Mouse (Mus musculus) MEL (cell line): ENCODE results near the gene Cobl. TPM values are rescaled to one million over a fixed set of nuclear protein-coding genes. Genes with fewer than 3 reads are reported as not detected.
A peak's percentile ranks its signal among the peaks of the same experiment; 100 is the strongest.

Experiments used
- DNase-seq: peaks from one replicate; pipeline ENCODE4 v3.0.0; 2011; ENCODE audit warnings: low read depth, low spot score
- H3K27ac ChIP-seq: 2 replicates; pipeline ENCODE4 v1.5.1; 2012; ENCODE audit warnings: low read depth, mild to moderate bottlenecking, control low read depth, low read length, moderate library complexity; ENCODE audit not compliant: control insufficient read depth
- H3K27me3 ChIP-seq, 2 experiments: fragments of 150-350 bp in 1 of 2; sonication (generic) in 1 of 2; 2 replicates each; pipeline ENCODE4 v1.6.1; 2012; ENCODE audit warnings: low read length in 2 of 2, mild to moderate bottlenecking in 2 of 2, improper control_type of control experiment in 1 of 2, moderate library complexity in 1 of 2; ENCODE audit not compliant: insufficient read depth in 2 of 2, control insufficient read depth in 1 of 2
- H3K36me3 ChIP-seq, 2 experiments: 2 replicates each; pipeline ENCODE4 v1.6.1; 2012 to 2014; ENCODE audit warnings: low read length in 2 of 2, improper control_type of control experiment in 1 of 2, inconsistent platforms in 1 of 2, mild to moderate bottlenecking in 1 of 2; ENCODE audit not compliant: insufficient read depth in 2 of 2, control insufficient read depth in 1 of 2
- H3K4me1 ChIP-seq, 2 experiments: fragments of 150-350 bp in 1 of 2; sonication (generic) in 1 of 2; 2 replicates each; pipeline ENCODE4 v1.6.1; 2012; ENCODE audit warnings: low read length in 2 of 2, improper control_type of control experiment in 1 of 2, mild to moderate bottlenecking in 1 of 2; ENCODE audit not compliant: insufficient read depth in 2 of 2, control insufficient read depth in 1 of 2
- H3K4me3 ChIP-seq, 2 experiments: fragments of 150-350 bp in 1 of 2; sonication (generic) in 1 of 2; 2 replicates each; pipeline ENCODE4 v1.5.1; 2012; ENCODE audit warnings: low read depth in 2 of 2, low read length in 2 of 2, mild to moderate bottlenecking in 2 of 2, moderate library complexity in 2 of 2, control low read depth in 1 of 2, improper control_type of control experiment in 1 of 2; ENCODE audit not compliant: control insufficient read depth in 1 of 2, insufficient read depth in 1 of 2
- H3K79me2 ChIP-seq: 2 replicates; pipeline ENCODE4 v1.6.1; 2012; ENCODE audit warnings: mild to moderate bottlenecking, low read length, moderate library complexity; ENCODE audit not compliant: control insufficient read depth, poor library complexity, insufficient read depth
- H3K9ac ChIP-seq: 2 replicates; pipeline ENCODE4 v1.6.1; 2012; ENCODE audit warnings: low read depth, mild to moderate bottlenecking, control low read depth, low read length, moderate library complexity; ENCODE audit not compliant: control insufficient read depth, poor library complexity, severe bottlenecking
- H3K9me3 ChIP-seq: fragments of 150-350 bp; sonication (generic); replicated peaks from 2 replicates; pipeline ENCODE4 v1.6.1; 2012; ENCODE audit warnings: mild to moderate bottlenecking, low read length, improper control_type of control experiment, moderate library complexity; ENCODE audit not compliant: insufficient read depth
- CTCF ChIP-seq, 3 experiments: IDR thresholded peaks in 2 of 3; conservative IDR thresholded peaks in 1 of 3; 2 replicates each; pipeline ENCODE4 v1.5.1; 2011 to 2012; ENCODE audit warnings: low read length in 3 of 3, low read depth in 2 of 3, mild to moderate bottlenecking in 2 of 3, improper control_type of control experiment in 1 of 3, inconsistent platforms in 1 of 3, mixed read lengths in 1 of 3, moderate library complexity in 1 of 3; ENCODE audit not compliant: control insufficient read depth in 1 of 3, insufficient read depth in 1 of 3, poor library complexity in 1 of 3, severe bottlenecking in 1 of 3
- E2F4 ChIP-seq: IDR thresholded peaks from 2 replicates; pipeline ENCODE4 v1.6.1; 2011; ENCODE audit warnings: low read depth, low read length, improper control_type of control experiment, borderline replicate concordance
- EP300 ChIP-seq, 2 experiments: IDR thresholded peaks; 2 replicates each; pipeline ENCODE4 v1.6.1; 2011; ENCODE audit warnings: improper control_type of control experiment in 2 of 2, low read length in 2 of 2, low read depth in 1 of 2, mild to moderate bottlenecking in 1 of 2
- ETS1 ChIP-seq: IDR thresholded peaks from 2 replicates; pipeline ENCODE4 v1.6.1; 2012; ENCODE audit warnings: low read depth, mild to moderate bottlenecking, inconsistent platforms, low read length, improper control_type of control experiment, moderate library complexity
- GATA1 ChIP-seq: IDR thresholded peaks from 2 replicates; pipeline ENCODE4 v1.6.1; 2011; ENCODE audit warnings: low read depth, low read length, improper control_type of control experiment
- JUND ChIP-seq: IDR thresholded peaks from 2 replicates; pipeline ENCODE4 v1.6.1; 2011; ENCODE audit warnings: low read depth, mild to moderate bottlenecking, improper control_type of control experiment, low read length
- KAT2A ChIP-seq: conservative IDR thresholded peaks from 2 replicates; pipeline ENCODE4 v1.6.1; 2012; ENCODE audit warnings: low read depth, low read length, improper control_type of control experiment, inconsistent platforms
- MAFK ChIP-seq: IDR thresholded peaks from 2 replicates; pipeline ENCODE4 v1.6.1; 2011; ENCODE audit warnings: low read depth, mild to moderate bottlenecking, low read length, improper control_type of control experiment, borderline replicate concordance
- MAX ChIP-seq: IDR thresholded peaks from 2 replicates; pipeline ENCODE4 v1.6.1; 2011; ENCODE audit warnings: low read length, improper control_type of control experiment
- MYB ChIP-seq: IDR thresholded peaks from 2 replicates; pipeline ENCODE4 v1.6.1; 2011; ENCODE audit warnings: mild to moderate bottlenecking, low read depth, low read length, improper control_type of control experiment
- POLR2A ChIP-seq, 2 experiments: IDR thresholded peaks; 2 replicates each; pipeline ENCODE4 v1.6.1; 2011 to 2012; ENCODE audit warnings: low read length in 2 of 2, mild to moderate bottlenecking in 2 of 2, control low read depth in 1 of 2, improper control_type of control experiment in 1 of 2, low read depth in 1 of 2, moderate library complexity in 1 of 2; ENCODE audit not compliant: control insufficient read depth in 1 of 2, insufficient read depth in 1 of 2, poor library complexity in 1 of 2
- SMC3 ChIP-seq: IDR thresholded peaks from 2 replicates; pipeline ENCODE4 v1.6.1; 2011; ENCODE audit warnings: low read depth, low read length, improper control_type of control experiment
- TAL1 ChIP-seq: IDR thresholded peaks from 2 replicates; pipeline ENCODE4 v1.6.1; 2012; ENCODE audit warnings: mild to moderate bottlenecking, inconsistent platforms, low read length, moderate library complexity, mixed read lengths
- TCF12 ChIP-seq: IDR thresholded peaks from 2 replicates; pipeline ENCODE4 v1.6.1; 2014; ENCODE audit warnings: low read depth, mild to moderate bottlenecking, inconsistent platforms, low read length, improper control_type of control experiment, moderate library complexity
- USF1 ChIP-seq: IDR thresholded peaks from 2 replicates; pipeline ENCODE4 v1.6.1; 2014; ENCODE audit warnings: low read depth, mild to moderate bottlenecking, inconsistent platforms, low read length, improper control_type of control experiment, moderate library complexity
- USF2 ChIP-seq, 2 experiments: IDR thresholded peaks; 2 replicates each; pipeline ENCODE4 v1.6.1; 2011 to 2012; ENCODE audit warnings: improper control_type of control experiment in 2 of 2, low read length in 2 of 2, borderline replicate concordance in 1 of 2, inconsistent platforms in 1 of 2, low read depth in 1 of 2, mild to moderate bottlenecking in 1 of 2; ENCODE audit not compliant: insufficient read depth in 1 of 2
- ZC3H11A ChIP-seq: IDR thresholded peaks from 2 replicates; pipeline ENCODE4 v1.6.1; 2012; ENCODE audit warnings: low read depth, mild to moderate bottlenecking, inconsistent platforms, low read length, improper control_type of control experiment
- polyA plus RNA-seq, 2 experiments: library from polyadenylated mRNA; stranded (reverse) in 1 of 2; unstranded in 1 of 2; fragments of >175 nt in 1 of 2; fragments of >200 nt in 1 of 2; gene quantifications; 2 replicates each; pipeline versions ENCODE4 v1.2.1 to v1.2.4; 2012; ENCODE audit warnings: low replicate concordance in 2 of 2, low read depth in 1 of 2; ENCODE audit not compliant: insufficient read length in 2 of 2, insufficient read depth in 1 of 2, missing spikeins in 1 of 2
- total RNA-seq: library from RNA; depleted of rRNA; stranded (reverse); fragments of 300-350 nt; gene quantifications from 2 replicates; pipeline ENCODE4 v1.2.3, GENCODE M21; 2012

The Cobl gene
- total and polyA plus RNA-seq, 3 experiments, result not detected

- H3K36me3 ChIP-seq, result no peaks in the 10 kb centered on the region
- no peak overlapping the region for H3K4me3 ChIP-seq
- H3K27me3 ChIP-seq, result no peaks in the 10 kb centered on the region; a peak in 1 of 4 replicates
- no peaks in the 10 kb centered on the region for H3K9me3 ChIP-seq
- H3K9ac ChIP-seq, result no peak overlapping the region
- no peak overlapping the region for H3K27ac ChIP-seq
- H3K4me1 ChIP-seq, result no peaks in the 10 kb centered on the region
- DNase-seq, result no peak
- H3K79me2 ChIP-seq, result no peaks in the 10 kb centered on the region
- TF ChIP-seq CTCF (IDR thresholded peaks at IDR 0.05 in 2 of 3, conservative IDR thresholded peaks at IDR 0.05 in 1 of 3; ENCODE audit: control insufficient read depth in 1 of 3, insufficient read depth in 1 of 3, low read depth in 2 of 3, low read length in 3 of 3, poor library complexity in 1 of 3, severe bottlenecking in 1 of 3) (peak in 1 of 3 experiments; percentile 12; a peak in 1 of 6 replicates), MYB (no peak)
Observed at GRCm38 (mm10) chr11:12373106-12374098, 91.4 kb downstream of the Cobl start.

- TF ChIP-seq TAL1, result no peak
- no peak for TF ChIP-seq USF2 (IDR thresholded peaks at IDR 0.05; ENCODE audit: borderline replicate concordance in 1 of 2, insufficient read depth in 1 of 2, low read depth in 1 of 2, low read length in 2 of 2)
- no peak for TF ChIP-seq ETS1
- TF ChIP-seq TCF12, result no peak
- TF ChIP-seq KAT2A, result no peak
- no peak for TF ChIP-seq SMC3
- TF ChIP-seq E2F4, result no peak
- no peak for TF ChIP-seq ZC3H11A
- no peak for TF ChIP-seq USF1
- Histone ChIP-seq H3K79me2 (no peaks in the 10 kb centered on the region), H3K36me3 (no peaks in the 10 kb centered on the region), H3K4me1 (no peaks in the 10 kb centered on the region), H3K4me3 (no peak overlapping the region), H3K9me3 (no peaks in the 10 kb centered on the region), H3K9ac (no peak overlapping the region), H3K27ac (no peak overlapping the region), H3K27me3 (no peaks in the 10 kb centered on the region; a peak in 1 of 4 replicates)
- no peak for DNase-seq
Observed at GRCm38 (mm10) chr11:12370957-12371356, 93.8 kb downstream of the Cobl start.

DNA sequence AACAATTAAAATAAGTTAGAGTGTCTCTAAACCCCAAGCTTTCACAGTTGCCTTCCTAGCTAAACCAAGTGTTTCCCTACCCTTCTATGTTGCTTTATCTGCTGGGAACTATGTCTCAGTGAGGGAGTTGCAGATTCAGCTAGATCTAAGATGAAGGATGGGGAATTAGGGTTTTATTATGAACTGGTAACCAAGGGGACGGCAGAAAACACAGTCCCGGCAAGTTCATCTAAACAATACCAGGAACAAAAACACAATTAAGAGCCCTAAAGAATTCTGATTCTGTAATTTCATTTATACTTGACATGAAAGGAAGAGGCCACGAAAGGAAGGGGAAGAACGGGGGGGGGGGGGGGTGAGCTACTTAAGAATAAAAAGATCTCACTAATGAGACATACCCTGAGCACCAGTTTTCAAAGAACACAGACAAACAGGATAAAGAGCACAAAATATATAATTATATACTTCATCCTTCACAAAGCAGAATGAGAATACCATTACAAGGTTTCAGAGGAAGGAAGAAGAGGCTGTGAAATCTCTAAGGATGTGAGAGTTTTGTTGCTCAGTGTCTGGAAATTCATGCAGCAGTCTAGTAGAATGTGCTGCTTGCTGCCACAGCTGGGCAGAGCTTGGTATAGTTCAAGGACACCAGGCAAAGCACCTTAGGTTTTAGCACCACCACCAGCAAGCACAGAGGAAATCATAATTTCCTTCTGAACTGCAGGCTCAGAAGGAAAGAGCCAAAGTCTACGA is 97.2 kb downstream of the Cobl start:
- no peak for DNase-seq
- Histone ChIP-seq H3K9me3 (no peaks in the 10 kb centered on the region), H3K4me3 (no peak overlapping the region), H3K79me2 (no peaks in the 10 kb centered on the region), H3K9ac (no peak overlapping the region), H3K36me3 (no peaks in the 10 kb centered on the region), H3K27me3 (no peaks in the 10 kb centered on the region; a peak in 1 of 4 replicates), H3K4me1 (no peaks in the 10 kb centered on the region), H3K27ac (no peak overlapping the region)
- no peak for TF ChIP-seq POLR2A (IDR thresholded peaks at IDR 0.05; ENCODE audit: control insufficient read depth in 1 of 2, insufficient read depth in 1 of 2, low read depth in 1 of 2, low read length in 2 of 2, poor library complexity in 1 of 2)
- TF ChIP-seq MAX, result no peak
- no peak for TF ChIP-seq JUND
- no peak for TF ChIP-seq TCF12
- TF ChIP-seq EP300 (IDR thresholded peaks at IDR 0.05; ENCODE audit: low read depth in 1 of 2, low read length in 2 of 2), result no peak
- no peak for TF ChIP-seq MAFK
- TF ChIP-seq GATA1, result no peak
